Mouse (Mus musculus) spleen, adult 2 months (tissue): ENCODE data around the gene Zfyve28.

Source experiments
- CTCF ChIP-seq: fragments of 200-500 bp; IDR thresholded peaks from 2 replicates; pipeline ENCODE4 v1.5.1; 2011; ENCODE audit warnings: mild to moderate bottlenecking, inconsistent platforms; ENCODE audit not compliant: insufficient read depth, insufficient read length, insufficient replicate concordance; ENCODE audit errors: extremely low read depth
- POLR2A ChIP-seq: fragments of 200-500 bp; IDR thresholded peaks from 2 replicates; pipeline ENCODE4 v1.6.1; 2011; ENCODE audit warnings: low read depth, low read length, inconsistent platforms

DNA sequence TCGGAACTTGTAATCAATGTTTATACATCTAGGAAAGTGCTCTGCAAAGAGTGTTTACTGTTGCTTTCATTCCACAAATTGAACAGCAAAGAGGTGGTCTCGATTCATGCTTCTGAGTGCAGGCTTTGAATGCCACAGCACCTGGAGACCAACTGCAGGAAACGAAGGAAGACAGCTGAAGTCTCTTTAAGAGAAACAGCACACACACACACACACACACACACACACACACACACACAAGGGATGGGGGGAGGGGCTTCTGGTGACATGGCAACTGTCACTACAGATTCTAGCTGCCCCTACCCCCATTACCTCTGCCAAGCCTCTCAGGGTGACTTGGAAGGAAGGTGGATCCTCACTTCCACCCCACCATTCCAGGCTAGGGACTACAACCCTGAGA, 80.7 kb downstream of the Zfyve28 start:
- no peak for TF ChIP-seq POLR2A
- TF ChIP-seq CTCF, result no peak
